In genomic region chr5:99267338-99267737, GRCm38 (mm10) we compare ENCODE assay signal across 27 mouse cellular contexts.
DNase-seq lines count a peak whose midpoint lies in the region; ATAC-seq and TF ChIP-seq lines count a peak whose summit lies in the region.
"Had no signal": no experiment of that assay in that cellular context is flagged by ENCODE, and none has a peak within 500 bp of the region (broad histone marks: within the 10 kb centered on the region; RNA-seq: fewer than 3 reads in every experiment).

No protein-coding gene starts in this region.

- H3K4me3 ChIP-seq in lung, adult 2 months (replicated peaks; ENCODE audit: extremely low read depth, low read depth, low read length), result no peak overlapping the region
- H3K4me3 ChIP-seq: forebrain, embryonic 10.5 days; heart, embryonic 10.5 days; heart, embryonic 15.5 days; hindbrain, embryonic 12.5 days; midbrain, embryonic 13.5 days; stomach, embryonic 15.5 days had no signal

- DNase-seq in lung, postnatal 36 days, result peak; percentile 38
- no peak for DNase-seq in lung, adult 2 months
- DNase-seq in c-Kit-positive CD71-negative TER-119-negative erythroid progenitor cells, embryonic 14.5 days (ENCODE audit: low read depth), result peak; percentile 51
- peak; percentile 70 for DNase-seq in splenic B cell, adult 2 months (ENCODE audit: low read depth, low spot score)
- DNase-seq in adrenal gland, adult 8-10 months, result no peak
- DNase-seq in thymus, postnatal 4 days, result no peak
- DNase-seq in c-Kit-positive CD71-positive TER-119-positive erythroid progenitor cells, embryonic 14.5 days (ENCODE audit: low spot score), result no peak
- DNase-seq: adrenal gland, postnatal 36 days; cerebellum, adult 8-10 months; cerebellum, postnatal 25 days; kidney, adult 9 months; kidney, postnatal 14 days; layer of hippocampus, adult 9-11 months; liver; lung, embryonic 14.5 days; lung, postnatal 14 days; retina, postnatal 1 day; right cerebral cortex, postnatal 25 days had no signal

- no peaks in the 10 kb centered on the region for H3K4me1 ChIP-seq in lung, adult 2 months (ENCODE audit: control insufficient read depth, insufficient read depth, low read length)
- H3K4me1 ChIP-seq: forebrain, embryonic 10.5 days; hindbrain, embryonic 12.5 days; midbrain, embryonic 13.5 days; stomach, embryonic 15.5 days had no signal

- H3K27me3 ChIP-seq in splenic B cell, adult 2 months (ENCODE audit: control insufficient read depth, insufficient read depth, low read length, poor library complexity, severe bottlenecking), result no peaks in the 10 kb centered on the region
- H3K27me3 ChIP-seq: heart, embryonic 15.5 days; hindbrain, embryonic 12.5 days; stomach, embryonic 15.5 days had no signal

- H3K36me3 ChIP-seq in splenic B cell, adult 2 months (ENCODE audit: control insufficient read depth, insufficient read depth, low read length, poor library complexity, severe bottlenecking), result no peaks in the 10 kb centered on the region
- H3K36me3 ChIP-seq: forebrain, embryonic 10.5 days; heart, embryonic 10.5 days; heart, embryonic 15.5 days; hindbrain, embryonic 12.5 days; midbrain, embryonic 13.5 days; stomach, embryonic 15.5 days had no signal

- TF ChIP-seq CTCF in lung, adult 2 months (IDR thresholded peaks at IDR 0.05; ENCODE audit: insufficient read depth, low read length), result no peak

- WGBS in lung, adult 2 months, result 77% methylated on average over 5 of the region's 5 CpGs

- peak; percentile 79 for ATAC-seq in megakaryocyte, adult 5-6 weeks (ENCODE audit: poor library complexity, severe bottlenecking)
- ATAC-seq: forebrain, embryonic 16.5 days; intestine, postnatal 0 days; midbrain, embryonic 13.5 days had no signal

- TF ChIP-seq POLR2A in lung, adult 2 months (IDR thresholded peaks at IDR 0.05; ENCODE audit: borderline replicate concordance, extremely low read depth, low read depth, low read length), result no peak

Comparison
In these comparisons a context has a peak if more than half of its experiments do, and no peak if none do; other contexts are left out.
1. DNase-seq: peak in lung, postnatal 36 days (single experiment), c-Kit-positive CD71-negative TER-119-negative erythroid progenitor cells, embryonic 14.5 days (single experiment) and splenic B cell, adult 2 months (single experiment); none in lung, adult 2 months (single experiment), adrenal gland, adult 8-10 months (single experiment), thymus, postnatal 4 days (single experiment) and c-Kit-positive CD71-positive TER-119-positive erythroid progenitor cells, embryonic 14.5 days (single experiment).